Mouse (Mus musculus): ENCODE measurements at regions not wholly inside any gene's neighbourhood (a gene's known extent, or its start where the extent isn't known, plus 50 kb on each side); places are given as distances from the start of the nearest gene placed in this dataset.
A peak's percentile ranks its signal among the peaks of the same experiment; 100 is the strongest.

DNA sequence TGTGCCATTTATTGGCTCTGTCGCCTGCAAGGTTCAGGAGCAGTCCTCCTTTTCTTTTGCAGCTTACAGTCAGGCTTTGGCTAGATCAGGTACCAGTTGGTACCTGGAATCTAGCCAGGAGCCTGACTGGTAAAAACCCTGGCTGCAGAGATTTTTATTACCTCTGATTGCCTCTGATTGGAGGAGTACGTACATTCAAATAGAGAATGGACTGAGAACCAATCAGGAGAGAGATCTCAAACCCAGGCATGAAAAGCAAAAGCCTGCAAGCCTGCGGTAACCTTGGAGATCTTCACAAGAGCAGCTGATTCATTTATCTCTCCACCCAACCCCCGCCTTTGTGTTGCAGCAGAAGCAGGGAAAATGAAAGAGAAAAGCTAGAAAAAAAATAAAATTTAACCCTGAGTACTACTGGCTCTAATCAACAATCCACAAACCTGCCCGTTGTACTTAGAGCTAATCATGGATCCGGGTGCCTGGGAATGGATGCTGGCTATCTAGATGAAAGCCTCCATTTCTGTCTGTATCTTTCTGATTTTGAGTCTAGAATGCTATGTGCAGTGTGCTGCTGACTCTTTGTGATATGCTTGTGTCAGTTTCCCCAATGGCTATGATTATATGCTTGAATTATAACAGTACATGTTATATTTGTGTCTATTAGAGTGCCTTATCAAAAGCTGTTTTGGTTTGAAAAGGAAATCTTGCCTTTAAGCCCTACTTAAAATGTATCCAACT, 406.2 kb upstream of the Ndn start:
- DNase-seq (ENCODE audit: low spot score), result peak; percentile 80

DNA sequence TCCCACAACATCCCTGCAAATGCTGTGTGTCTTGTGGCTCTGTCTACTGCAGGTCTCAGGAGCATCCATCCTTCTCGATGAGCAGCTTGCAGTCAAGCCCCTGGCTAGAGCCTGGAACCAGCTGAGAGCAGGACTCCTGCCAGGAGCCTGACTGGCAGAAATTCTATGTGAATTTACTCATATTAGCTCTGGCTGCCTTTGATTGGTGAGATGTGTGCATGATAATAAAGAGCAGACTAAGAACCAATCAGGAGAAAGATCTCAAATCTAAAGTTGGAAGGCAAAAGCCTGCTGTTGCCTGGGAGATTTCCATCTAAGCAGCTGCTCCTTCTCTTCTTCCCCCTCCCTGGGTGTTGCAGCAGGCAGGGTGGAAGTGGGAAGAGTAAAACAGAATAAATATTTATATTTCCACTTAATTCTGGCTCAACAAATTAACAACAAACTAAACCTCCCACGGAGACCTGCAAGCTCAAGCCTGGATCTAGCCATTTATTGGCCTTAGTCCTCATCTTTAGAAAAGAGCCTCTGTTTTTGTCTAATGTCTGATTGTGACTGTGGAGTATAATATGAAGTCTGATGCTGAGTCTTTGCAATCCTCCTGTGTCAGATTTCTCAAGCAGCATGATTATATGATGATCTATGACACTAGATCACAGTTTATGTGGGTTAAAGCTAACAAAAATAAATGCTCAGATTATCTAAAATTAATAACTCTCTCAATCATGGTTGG, 364.0 kb upstream of the Ndn start:
- DNase-seq (ENCODE audit: low spot score), result peak; percentile 62

DNA sequence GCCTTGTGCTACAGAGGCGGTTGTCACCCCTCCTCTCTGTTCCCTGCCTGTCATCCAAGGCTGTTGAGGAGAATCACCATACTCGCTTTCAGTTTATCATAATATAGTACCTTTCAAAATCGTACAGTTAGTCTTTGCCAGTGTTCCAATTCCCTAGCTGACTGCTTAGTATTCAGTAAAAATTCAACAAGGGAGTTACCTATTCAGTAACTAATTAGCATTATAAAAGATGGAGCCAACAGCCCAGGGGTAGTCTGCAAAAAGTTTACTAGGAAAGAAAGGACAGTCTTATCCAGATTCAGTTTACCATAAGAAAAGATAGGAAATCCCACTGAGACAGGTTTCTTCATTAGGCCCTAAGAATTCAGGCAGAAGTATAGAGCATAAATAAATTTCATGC, 319.7 kb upstream of the Ndn start:
- DNase-seq (ENCODE audit: low spot score), result no peak

DNA sequence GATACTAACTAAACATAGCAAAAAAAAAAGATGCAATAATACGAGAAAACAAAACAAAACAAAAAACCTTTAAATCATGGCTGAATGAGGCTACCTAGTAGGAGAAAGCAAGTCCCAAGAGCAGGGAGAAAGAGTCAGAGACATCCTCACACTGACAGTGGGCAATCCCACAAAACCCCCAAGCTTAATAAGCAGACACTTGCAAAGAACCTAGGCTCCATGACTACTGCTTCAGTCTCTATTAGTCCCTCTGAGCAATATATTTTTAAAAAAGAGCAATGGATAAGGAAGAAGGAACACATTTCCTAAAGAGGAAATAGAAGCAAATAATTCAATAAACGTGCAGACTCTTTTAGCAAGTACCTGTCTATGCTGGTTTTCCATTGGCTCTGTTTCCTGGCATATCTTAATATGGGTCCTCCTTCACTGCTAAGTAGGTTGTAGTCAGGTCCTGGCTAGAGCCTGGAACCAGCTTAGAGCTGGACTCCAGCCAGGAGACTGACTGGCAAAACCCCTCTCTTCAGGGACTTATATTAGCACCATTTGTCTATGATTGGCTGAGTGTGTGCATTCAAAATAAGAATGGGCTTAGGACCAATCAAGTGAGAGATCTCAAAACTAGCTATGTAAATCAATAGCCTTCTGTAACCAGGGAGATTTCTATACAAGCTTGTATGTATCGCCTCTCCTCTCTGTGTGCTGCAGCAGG, 300.5 kb upstream of the Ndn start:
- peak; percentile 4 for DNase-seq (ENCODE audit: low spot score)

DNA sequence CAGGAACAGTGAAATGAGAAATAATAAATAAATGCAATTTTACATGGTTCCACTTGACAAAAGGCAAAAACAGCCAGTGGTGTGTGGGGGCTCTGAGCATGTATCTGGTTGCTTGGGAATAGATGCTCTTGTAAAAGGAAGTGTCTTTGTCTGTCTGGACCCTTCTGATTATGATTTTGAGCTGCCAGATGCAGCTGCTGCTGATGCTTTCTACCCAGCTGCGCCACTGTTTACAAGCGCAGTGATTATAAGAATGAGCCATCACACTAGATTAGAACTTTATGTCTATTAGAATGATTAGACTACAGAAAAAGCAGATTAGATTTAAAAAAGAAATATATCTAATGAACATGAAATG, 299.9 kb upstream of the Ndn start:
- no peak for DNase-seq (ENCODE audit: low spot score)

DNA sequence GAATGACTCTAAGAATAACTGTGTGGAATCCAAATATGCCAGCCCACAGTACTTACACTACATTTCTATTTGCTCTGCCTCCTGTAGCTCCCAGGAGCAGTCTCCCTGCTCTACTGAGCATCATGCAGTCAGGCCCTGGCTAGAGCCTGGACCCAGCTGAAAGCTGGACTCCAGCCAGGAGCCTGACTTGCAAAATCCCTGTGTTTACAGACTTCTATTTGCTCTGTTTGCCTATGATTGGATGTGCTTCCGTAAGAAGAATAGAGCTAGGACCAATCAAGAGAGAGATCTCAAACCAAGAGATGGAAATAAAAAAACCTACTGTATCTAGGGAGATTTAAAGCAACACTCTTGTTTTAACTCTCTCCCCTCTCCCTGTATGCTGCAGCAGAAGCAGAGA, 267.8 kb upstream of the Ndn start:
- DNase-seq (ENCODE audit: low spot score), result no peak

DNA sequence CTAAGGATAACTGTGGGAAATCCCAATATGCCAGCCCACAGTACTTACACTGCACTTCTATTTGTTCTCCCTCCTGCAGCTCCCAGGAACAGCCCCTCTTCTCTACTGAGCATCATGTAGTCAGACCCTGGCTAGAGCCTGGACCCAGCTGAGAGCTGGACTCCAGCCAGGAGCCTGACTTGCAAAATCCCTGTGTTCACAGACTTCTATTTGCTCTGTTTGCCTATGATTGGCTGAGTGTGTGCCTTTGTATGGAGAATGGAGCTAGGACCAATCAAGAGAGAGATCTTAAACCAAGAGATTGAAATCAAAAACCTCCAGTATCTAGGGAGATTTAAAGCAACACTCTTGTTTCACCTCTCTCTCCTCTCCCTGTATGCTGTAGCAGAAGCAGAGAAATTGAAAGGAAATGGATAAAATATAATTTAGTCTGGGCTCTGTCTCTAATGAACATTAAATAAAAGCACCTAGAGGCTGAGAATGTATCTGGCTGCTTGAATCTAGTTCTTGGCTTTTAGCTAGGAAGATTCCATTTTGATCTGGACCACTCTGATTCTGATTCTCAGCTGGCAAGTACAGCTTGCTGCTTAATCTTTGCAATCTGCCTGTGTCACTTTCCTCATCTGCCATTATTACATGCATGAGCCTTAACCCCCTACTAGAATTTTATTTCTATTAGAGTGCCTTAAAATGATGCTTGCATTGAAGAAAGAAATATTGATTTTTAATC, 261.1 kb upstream of the Ndn start:
- DNase-seq (ENCODE audit: low spot score), result no peak
